Mouse (Mus musculus) neural tube, embryonic 14.5 days (tissue): Measurements from ENCODE around the gene Wbp2. TPM values are rescaled to one million over a fixed set of nuclear protein-coding genes. Genes with fewer than 3 reads are reported as not detected.

Source experiments
- ATAC-seq: fragments of 200-750 bp; cut with Nextera tagmentation; 2 replicates; pipeline ENCODE4 v1.8.0; 2017; ENCODE audit warnings: low read depth, mild to moderate bottlenecking, moderate TSS enrichment, moderate library complexity
- H3K27ac ChIP-seq: fragments of 300-500 bp; sonication (generic); 2 replicates; pipeline ENCODE4 v1.5.1; 2014; ENCODE audit warnings: low read depth, mild to moderate bottlenecking, control low read depth, low read length, moderate library complexity, mixed read lengths
- H3K27me3 ChIP-seq: fragments of 300-500 bp; sonication (generic); 2 replicates; pipeline ENCODE4 v1.6.1; 2014; ENCODE audit warnings: low read length; ENCODE audit not compliant: control insufficient read depth, insufficient read depth
- H3K36me3 ChIP-seq: fragments of 300-500 bp; sonication (generic); 2 replicates; pipeline ENCODE4 v1.6.1; 2014; ENCODE audit warnings: low read length, mixed read lengths; ENCODE audit not compliant: control insufficient read depth, insufficient read depth
- H3K4me1 ChIP-seq: fragments of 300-500 bp; sonication (generic); 2 replicates; pipeline ENCODE4 v1.6.1; 2014; ENCODE audit warnings: low read length; ENCODE audit not compliant: control insufficient read depth, insufficient read depth
- H3K4me2 ChIP-seq: fragments of 300-500 bp; sonication (generic); 2 replicates; pipeline ENCODE4 v1.6.1; 2014; ENCODE audit warnings: mild to moderate bottlenecking, low read depth, low read length, control low read depth
- H3K4me3 ChIP-seq: fragments of 300-500 bp; sonication (generic); 2 replicates; pipeline ENCODE4 v1.5.1; 2014; ENCODE audit warnings: low read depth, low read length, control low read depth, mixed read lengths
- H3K9ac ChIP-seq: fragments of 300-500 bp; sonication (generic); replicated peaks from 2 replicates; pipeline ENCODE4 v1.6.1; 2014; ENCODE audit warnings: low read depth, mild to moderate bottlenecking, control low read depth, low read length, mixed read lengths
- H3K9me3 ChIP-seq: fragments of 300-500 bp; sonication (generic); 2 replicates; pipeline ENCODE4 v1.6.1; 2016; ENCODE audit warnings: low read length; ENCODE audit not compliant: control insufficient read depth
- WGBS: fragments of 180-500 bp; shearing (Covaris S2); extraction: QIAGEN DNeasy Blood & Tissue Kit; methylation state at CpG from one replicate; pipeline ENCODE4 v1.1.7; 2014; 5-methylcytosine and 5-hydroxymethylcytosine counted together
- polyA plus RNA-seq: library from polyadenylated mRNA; unstranded; fragments of >200 nt; fragmentation: Nextera tagmentation; extraction: Ambion mirVana; gene quantifications from 2 replicates; pipeline ENCODE4 v1.2.1, GENCODE M21; 2014

Wbp2 gene
- polyA plus RNA-seq, 1 experiment from 2014 or later: 177 TPM

DNA sequence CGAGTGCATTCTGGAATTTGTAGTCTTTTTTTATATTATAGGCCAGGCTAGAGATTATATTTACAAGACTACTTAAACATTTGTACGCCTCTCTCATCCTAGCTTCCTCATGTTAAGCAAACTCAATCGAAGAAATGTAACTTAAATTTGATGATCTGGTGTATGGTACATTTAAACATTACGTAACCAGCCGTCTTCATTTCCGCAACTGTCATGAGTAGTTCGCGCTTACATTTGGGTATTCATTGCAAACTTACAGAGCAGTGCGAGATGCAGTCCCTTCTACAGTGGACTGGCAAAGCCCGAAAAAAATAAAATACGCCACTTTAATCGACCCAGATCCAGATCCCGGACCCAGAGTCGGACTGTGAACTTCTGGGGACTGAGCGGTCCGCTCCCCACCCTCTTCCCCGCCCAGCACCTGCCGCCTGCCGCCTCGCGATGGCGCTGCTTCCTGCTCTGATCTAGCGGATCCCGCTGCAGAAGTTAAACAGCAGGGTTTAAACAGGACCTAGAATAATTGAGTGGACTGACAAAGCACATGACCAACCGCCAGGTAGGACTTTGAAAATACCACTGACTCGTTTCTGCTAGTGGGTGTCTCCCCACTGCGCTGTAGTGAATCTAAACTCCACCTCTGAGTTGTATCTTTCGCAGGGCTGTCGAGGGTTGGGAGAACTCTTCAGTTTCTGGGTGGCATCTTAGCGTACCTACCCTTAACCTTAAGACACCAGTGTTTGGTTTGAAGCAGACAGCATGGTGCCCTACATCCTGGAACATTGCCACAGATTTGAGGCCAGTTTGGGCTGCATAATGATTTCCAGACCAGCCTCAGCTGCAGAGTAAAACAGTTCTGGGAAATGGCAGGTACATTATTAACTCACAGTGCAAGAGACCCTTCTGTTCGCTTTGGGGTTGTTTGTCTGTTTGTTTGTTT lies 667 bp upstream of the Wbp2 start:
- WGBS: 4% methylated on average over 31 of the region's 31 CpGs
- peak; percentile 81 for ATAC-seq
- peak overlapping the region; percentile 29; the same call in 1 of the 2 replicates for H3K9ac ChIP-seq

DNA sequence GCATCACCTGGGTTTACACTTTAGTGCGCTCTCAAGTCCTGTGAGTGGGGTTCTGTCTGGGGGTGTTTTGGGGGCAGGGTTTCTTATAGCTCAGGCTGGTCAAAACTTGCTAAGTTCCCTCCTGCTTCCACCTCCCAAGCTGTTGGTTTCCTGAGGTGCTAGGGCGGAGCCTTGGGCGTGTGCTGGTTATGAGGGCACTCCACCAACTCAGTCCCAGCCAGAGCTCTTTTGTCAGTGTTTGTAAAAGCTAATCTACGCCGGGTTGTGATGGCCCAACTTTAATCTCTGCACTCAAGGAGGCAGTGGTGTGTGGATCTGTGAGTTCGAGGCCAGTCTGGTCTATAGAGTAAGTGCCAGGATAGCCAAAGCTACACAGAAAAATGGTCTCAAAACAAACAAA lies 2.6 kb downstream of the Wbp2 start:
- peaks cover 38% of the 10 kb centered on the region for H3K36me3 ChIP-seq
- H3K27ac ChIP-seq: no peak overlapping the region
- H3K9ac ChIP-seq: no peak overlapping the region
- no peak overlapping the region for H3K4me2 ChIP-seq
- peaks cover 8% of the 10 kb centered on the region for H3K4me1 ChIP-seq
- H3K9me3 ChIP-seq: no peaks in the 10 kb centered on the region
- H3K27me3 ChIP-seq: no peaks in the 10 kb centered on the region
- H3K4me3 ChIP-seq: no peak overlapping the region
- no peak for ATAC-seq
- 92% methylated on average over 6 of the region's 6 CpGs for WGBS

More for the DNA sequence above, 667 bp upstream of the Wbp2 start:
- H3K4me2 ChIP-seq: peak overlapping the region; percentile 47
- H3K36me3 ChIP-seq: peaks cover 13% of the 10 kb centered on the region
- H3K4me3 ChIP-seq: peak overlapping the region; percentile 35
- H3K27me3 ChIP-seq: no peaks in the 10 kb centered on the region
- peaks cover 8% of the 10 kb centered on the region for H3K4me1 ChIP-seq
- peak overlapping the region; percentile 49 for H3K27ac ChIP-seq
- no peaks in the 10 kb centered on the region for H3K9me3 ChIP-seq

DNA sequence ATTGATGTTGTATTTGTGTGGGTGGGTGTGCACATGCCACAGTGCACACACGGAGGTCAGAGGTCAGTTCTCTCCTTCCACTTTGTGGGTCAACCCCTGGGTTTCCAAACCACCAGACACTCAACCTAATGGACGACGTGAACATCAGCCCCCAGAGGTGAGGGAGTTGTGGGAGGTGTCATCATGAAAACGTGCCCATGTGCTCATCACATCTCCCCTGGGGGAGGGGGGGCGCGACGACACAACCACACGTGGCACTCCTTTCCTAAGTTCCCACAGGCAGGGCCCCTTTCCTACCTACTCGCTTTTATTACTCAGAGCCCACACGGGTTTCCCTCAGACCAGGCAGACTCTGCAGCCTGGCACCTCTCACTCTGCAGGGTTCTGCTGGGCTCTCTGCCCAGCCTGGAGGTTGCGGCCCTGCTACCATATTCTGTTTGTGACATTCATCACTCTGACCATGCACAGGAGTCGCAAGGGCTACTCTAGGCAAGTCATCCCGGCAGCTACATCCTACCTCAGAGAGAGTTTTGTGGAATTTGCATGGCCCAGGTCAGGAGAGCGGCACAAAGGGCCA lies 3.6 kb downstream of the Wbp2 start:
- Histone ChIP-seq H3K9me3 (no peaks in the 10 kb centered on the region), H3K9ac (no peak overlapping the region), H3K36me3 (peaks cover 39% of the 10 kb centered on the region), H3K4me1 (peaks cover 13% of the 10 kb centered on the region), H3K27ac (no peak overlapping the region), H3K4me2 (no peak overlapping the region), H3K4me3 (no peak overlapping the region), H3K27me3 (no peaks in the 10 kb centered on the region)
- ATAC-seq: no peak
- WGBS: 94% methylated on average over 14 of the region's 14 CpGs

DNA sequence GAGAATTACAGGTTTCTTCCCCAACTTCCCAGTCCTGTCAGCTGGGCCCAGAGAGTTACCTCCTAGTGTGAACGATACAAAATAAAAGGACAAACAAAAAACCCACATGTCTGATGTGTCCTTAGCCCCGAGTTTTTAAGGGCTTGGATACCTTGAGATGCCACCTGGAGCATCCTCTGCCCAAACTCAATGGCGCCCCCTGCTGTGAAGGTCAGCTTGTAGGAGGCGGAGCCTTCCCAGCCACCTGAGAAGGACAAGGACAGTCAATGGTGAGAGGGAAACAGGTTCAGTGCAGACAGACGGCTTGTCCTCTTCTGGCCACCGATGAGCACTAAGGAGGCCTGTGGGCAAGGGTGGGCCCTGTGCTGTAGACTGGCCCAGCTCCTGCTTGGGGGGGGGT lies 5.7 kb downstream of the Wbp2 start:
- no peaks in the 10 kb centered on the region for H3K9me3 ChIP-seq
- peaks cover 39% of the 10 kb centered on the region for H3K36me3 ChIP-seq
- peaks cover 14% of the 10 kb centered on the region for H3K4me1 ChIP-seq
- H3K4me3 ChIP-seq: no peak overlapping the region
- no peak overlapping the region for H3K9ac ChIP-seq
- no peak overlapping the region for H3K4me2 ChIP-seq
- no peaks in the 10 kb centered on the region for H3K27me3 ChIP-seq
- no peak overlapping the region for H3K27ac ChIP-seq
- ATAC-seq: no peak
- 76% methylated on average over 5 of the region's 6 CpGs for WGBS

DNA sequence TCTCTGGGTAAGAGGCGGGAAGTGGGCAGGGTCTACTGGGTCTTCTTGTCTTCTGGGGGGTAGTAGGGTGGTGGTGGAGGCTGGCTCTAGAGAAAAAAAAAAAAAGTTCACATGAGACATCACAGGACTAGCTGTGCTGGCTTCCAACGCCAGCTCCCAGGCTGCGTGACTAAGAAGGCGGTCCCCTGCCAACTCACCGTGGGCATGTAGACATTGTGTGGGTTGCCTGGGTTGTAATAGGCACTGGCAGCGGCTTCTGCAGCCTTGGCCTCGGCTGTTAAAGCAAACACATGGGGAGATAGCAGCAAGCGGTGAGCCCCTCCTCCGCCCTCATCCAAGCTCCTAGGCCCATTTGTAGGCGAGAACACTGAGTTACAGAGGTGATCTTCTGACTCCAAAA lies 7.3 kb downstream of the Wbp2 start:
- 76% methylated on average over 10 of the region's 10 CpGs for whole genome bisulfite sequencing
- H3K36me3 ChIP-seq: peaks cover 39% of the 10 kb centered on the region

GRCm38 (mm10) chr11:116078676-116079320 lies 8.0 kb downstream of the Wbp2 start:
- no peaks in the 10 kb centered on the region for H3K9me3 ChIP-seq
- H3K4me2 ChIP-seq: no peak overlapping the region
- peaks cover 9% of the 10 kb centered on the region; the same call in 1 of the 2 replicates for H3K4me1 ChIP-seq
- no peak overlapping the region for H3K27ac ChIP-seq
- no peak overlapping the region for H3K9ac ChIP-seq
- WGBS: 21% methylated on average over 10 of the region's 10 CpGs
- no peaks in the 10 kb centered on the region for H3K27me3 ChIP-seq
- H3K4me3 ChIP-seq: no peak overlapping the region
- ATAC-seq: no peak
- peaks cover 37% of the 10 kb centered on the region for H3K36me3 ChIP-seq

More for the DNA sequence above, 7.3 kb downstream of the Wbp2 start:
- Histone ChIP-seq H3K27ac (no peak overlapping the region), H3K27me3 (no peaks in the 10 kb centered on the region), H3K4me3 (no peak overlapping the region), H3K9me3 (no peaks in the 10 kb centered on the region), H3K4me2 (no peak overlapping the region), H3K4me1 (peaks cover 9% of the 10 kb centered on the region; the same call in 1 of the 2 replicates), H3K9ac (no peak overlapping the region)
- ATAC-seq: no peak

DNA sequence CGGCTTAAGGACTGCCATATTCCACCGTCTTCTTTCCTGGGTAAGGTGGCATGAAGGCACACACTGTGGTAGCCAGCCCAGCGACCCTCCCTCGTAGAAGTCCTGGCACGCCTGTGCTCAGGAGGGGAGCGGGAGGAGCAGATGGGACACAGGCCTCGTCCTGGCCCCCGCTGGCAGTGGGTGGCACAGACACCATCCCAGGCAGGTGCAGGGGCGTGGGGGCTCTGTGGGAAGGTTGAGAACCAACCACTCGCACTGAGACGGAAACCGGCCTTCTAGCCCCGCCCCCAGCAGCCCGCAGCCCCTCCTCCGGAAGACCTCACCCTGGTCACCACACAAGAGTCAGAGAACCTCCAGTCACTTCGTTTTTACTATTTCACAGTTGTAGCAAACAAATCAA lies 8.6 kb downstream of the Wbp2 start:
- 5% methylated on average over 16 of the region's 16 CpGs for WGBS
- peak; percentile 62 for ATAC-seq

DNA sequence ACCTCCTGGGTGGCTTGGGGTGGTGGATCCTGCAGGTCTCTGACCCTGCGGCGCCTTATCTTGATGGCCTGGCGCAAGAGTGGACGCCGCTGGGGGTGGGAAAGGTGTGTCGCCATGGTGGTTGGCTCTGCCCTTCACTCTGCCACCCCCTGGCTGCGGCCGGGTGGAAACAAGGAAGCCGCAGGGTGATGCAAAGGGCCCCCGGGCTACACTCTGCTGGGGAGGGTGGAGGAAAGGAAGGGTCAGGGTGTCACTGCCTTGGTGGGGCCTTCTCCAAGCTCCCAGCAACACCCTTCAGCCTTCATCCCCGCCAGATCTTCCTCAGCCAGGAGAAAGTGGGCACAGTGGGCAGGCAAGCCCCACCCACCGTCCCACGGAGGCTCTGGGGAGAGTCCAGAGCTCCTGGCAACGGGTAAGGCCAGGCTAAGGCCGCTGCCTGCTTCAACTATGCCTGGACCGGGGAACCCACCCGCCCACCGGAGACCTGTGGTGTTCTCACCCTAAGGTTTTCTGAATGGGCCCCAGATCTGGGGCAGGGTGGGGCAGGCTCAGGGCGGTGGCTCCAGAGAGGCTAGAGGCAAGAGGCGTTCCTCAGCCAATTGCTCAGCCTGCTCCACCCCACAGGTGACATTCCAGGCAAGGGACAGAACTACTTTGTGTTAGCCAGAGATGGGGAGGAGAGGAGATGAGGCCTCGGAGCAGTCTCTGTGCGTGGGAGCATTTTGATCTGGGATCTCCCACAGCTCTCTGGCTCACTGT lies 9.2 kb downstream of the Wbp2 start, which contains the start of gene Unc13d:
Gene Unc13d, minus strand, starts transcription at position 516 of the 759 bp plus-strand sequence.
- Histone ChIP-seq H3K4me3 (peak within 1 kb of the TSS; percentile 16; the same call in 1 of the 2 replicates), H3K36me3 (peaks cover 28% of the 10 kb centered on the region), H3K9ac (0 out of 2 replicates have a peak within 1 kb of the TSS, but pooled peaks have one; percentile 16), H3K27me3 (no peaks in the 10 kb centered on the region), H3K27ac (peak within 1 kb of the TSS; percentile 34; the same call in 1 of the 2 replicates), H3K9me3 (no peaks in the 10 kb centered on the region), H3K4me2 (peak within 1 kb of the TSS; percentile 48), H3K4me1 (peaks cover 9% of the 10 kb centered on the region; the same call in 1 of the 2 replicates)
- 71% methylated on average over 22 of the region's 22 CpGs for WGBS
- ATAC-seq: 0 out of 2 replicates have a peak, but pooled peaks have one; percentile 5

More for the DNA sequence above, 8.6 kb downstream of the Wbp2 start:
- H3K9me3 ChIP-seq: no peaks in the 10 kb centered on the region
- H3K4me1 ChIP-seq: peaks cover 9% of the 10 kb centered on the region; the same call in 1 of the 2 replicates
- H3K4me3 ChIP-seq: peak overlapping the region; percentile 16; the same call in 1 of the 2 replicates
- peak overlapping the region; percentile 34; the same call in 1 of the 2 replicates for H3K27ac ChIP-seq
- H3K4me2 ChIP-seq: peak overlapping the region; percentile 48
- peaks cover 31% of the 10 kb centered on the region for H3K36me3 ChIP-seq
- 0 out of 2 replicates have a peak overlapping the region, but pooled peaks have one; percentile 16 for H3K9ac ChIP-seq
- no peaks in the 10 kb centered on the region for H3K27me3 ChIP-seq
